Mouse (Mus musculus) limb, embryonic 14.5 days (tissue): ENCODE results near the gene Chst11. TPM values are rescaled to one million over a fixed set of nuclear protein-coding genes. Genes with fewer than 3 reads are reported as not detected.

Experiments
- ATAC-seq: fragments of 200-750 bp; cut with Nextera tagmentation; 2 replicates; pipeline ENCODE4 v1.8.0; 2017; ENCODE audit warnings: low read depth, moderate number of reproducible peaks, moderate TSS enrichment; ENCODE audit not compliant: low FRiP score
- DNase-seq: peaks from one replicate; pipeline ENCODE4 v3.0.0-alpha.2; 2015; ENCODE audit warnings: low spot score
- H3K27ac ChIP-seq: fragments of 300-500 bp; sonication (generic); replicated peaks from 2 replicates; pipeline ENCODE4 v1.5.1; 2014; ENCODE audit warnings: low read depth, mild to moderate bottlenecking, low read length, moderate library complexity, mixed read lengths
- H3K27me3 ChIP-seq: fragments of 300-500 bp; sonication (generic); 2 replicates; pipeline ENCODE4 v1.6.1; 2014; ENCODE audit warnings: low read length, mixed read lengths; ENCODE audit not compliant: control insufficient read depth, insufficient read depth
- H3K36me3 ChIP-seq: fragments of 300-500 bp; sonication (generic); 2 replicates; pipeline ENCODE4 v1.6.1; 2014; ENCODE audit warnings: mild to moderate bottlenecking, low read length, moderate library complexity, mixed read lengths; ENCODE audit not compliant: control insufficient read depth, insufficient read depth
- H3K4me1 ChIP-seq: fragments of 300-500 bp; sonication (generic); 2 replicates; pipeline ENCODE4 v1.6.1; 2014; ENCODE audit warnings: antibody characterized with exemption, low read length, mixed read lengths; ENCODE audit not compliant: control insufficient read depth, insufficient read depth
- H3K4me2 ChIP-seq: fragments of 300-500 bp; sonication (generic); replicated peaks from 2 replicates; pipeline ENCODE4 v1.6.1; 2014; ENCODE audit warnings: low read depth, mild to moderate bottlenecking, low read length, moderate library complexity; ENCODE audit not compliant: severe bottlenecking
- H3K4me3 ChIP-seq: fragments of 300-500 bp; sonication (generic); replicated peaks from 2 replicates; pipeline ENCODE4 v1.5.1; 2014; ENCODE audit warnings: low read length
- H3K9ac ChIP-seq: fragments of 300-500 bp; sonication (generic); 2 replicates; pipeline ENCODE4 v1.6.1; 2014; ENCODE audit warnings: mild to moderate bottlenecking, low read depth, low read length, moderate library complexity; ENCODE audit not compliant: severe bottlenecking
- H3K9me3 ChIP-seq: fragments of 300-500 bp; sonication (generic); 2 replicates; pipeline ENCODE4 v1.6.1; 2016; ENCODE audit warnings: low read length; ENCODE audit not compliant: control insufficient read depth
- POLR2A ChIP-seq: fragments of 200-500 bp; IDR thresholded peaks from 2 replicates; pipeline ENCODE4 v1.8.0; 2012; ENCODE audit warnings: inconsistent platforms, mild to moderate bottlenecking, moderate library complexity, borderline replicate concordance; ENCODE audit not compliant: insufficient read depth, insufficient read length; ENCODE audit errors: extremely low read depth
- WGBS: fragments of 180-500 bp; shearing (Covaris S2); extraction: QIAGEN DNeasy Blood & Tissue Kit; methylation state at CpG from one replicate; pipeline ENCODE4 v1.1.7; 2014; 5-methylcytosine and 5-hydroxymethylcytosine counted together
- polyA plus RNA-seq, 2 experiments: library from polyadenylated mRNA; depleted of rRNA in 1 of 2; stranded (reverse) in 1 of 2; unstranded in 1 of 2; fragments of >200 nt; fragmentation: Nextera tagmentation in 1 of 2; extraction: Ambion mirVana in 1 of 2; gene quantifications; 2 replicates each; pipeline versions ENCODE4 v1.2.1 to v1.2.3; 2012 to 2014

Chst11 gene
- polyA plus RNA-seq, 2 experiments, result 5.2 to 27.6 TPM

DNA sequence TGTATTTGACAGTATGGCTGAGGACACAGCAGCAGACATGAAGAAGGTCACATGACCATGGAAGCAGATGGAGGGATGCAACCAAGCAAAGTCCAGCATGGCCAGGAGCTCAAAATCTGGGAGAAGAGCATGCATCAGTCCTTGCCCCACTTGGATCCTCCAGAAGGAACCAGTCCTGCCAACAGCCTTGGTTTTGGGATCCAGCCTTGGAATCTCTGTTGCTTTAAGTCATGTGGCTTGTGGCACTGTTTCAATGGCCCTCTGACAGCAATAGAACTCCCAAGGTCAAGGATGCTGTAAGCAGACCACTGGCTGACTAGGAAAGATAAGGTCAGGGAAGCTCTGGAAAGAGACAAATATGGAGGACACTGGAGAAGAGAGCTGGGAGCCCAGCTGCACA, 26.0 kb upstream of the Chst11 start:
- Histone ChIP-seq H3K4me3 (no peak overlapping the region), H3K27ac (no peak overlapping the region), H3K27me3 (no peaks in the 10 kb centered on the region), H3K36me3 (no peaks in the 10 kb centered on the region), H3K9me3 (no peaks in the 10 kb centered on the region), H3K4me1 (no peaks in the 10 kb centered on the region), H3K9ac (no peak overlapping the region), H3K4me2 (no peak overlapping the region)
- ATAC-seq (no peak), DNase-seq (no peak)
- TF ChIP-seq POLR2A, result no peak

DNA sequence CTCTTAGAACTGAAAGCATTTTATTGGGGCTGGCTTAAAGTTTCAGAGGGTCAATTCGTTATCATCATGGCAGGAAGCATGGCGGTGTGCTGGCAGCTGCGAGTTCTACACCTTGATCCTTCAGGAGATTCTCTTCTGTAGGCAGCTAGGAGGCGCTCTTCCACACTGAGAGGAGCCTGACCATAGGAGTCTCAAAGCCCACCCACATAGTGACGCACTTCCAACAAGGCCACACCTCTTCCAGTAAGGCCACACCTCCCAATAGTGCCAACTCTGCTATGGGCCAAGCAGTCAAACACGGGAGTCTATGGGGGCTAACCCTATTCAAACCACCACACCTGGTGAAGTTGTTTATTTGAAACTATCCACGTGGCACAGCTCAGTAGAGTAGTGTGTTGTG, 24.0 kb upstream of the Chst11 start:
- Histone ChIP-seq H3K27me3 (no peaks in the 10 kb centered on the region), H3K4me1 (no peaks in the 10 kb centered on the region), H3K36me3 (no peaks in the 10 kb centered on the region), H3K4me2 (no peak overlapping the region), H3K9me3 (no peaks in the 10 kb centered on the region), H3K4me3 (no peak overlapping the region), H3K9ac (no peak overlapping the region), H3K27ac (no peak overlapping the region)
- WGBS, result 44% methylated on average over 7 of the region's 7 CpGs
- DNase-seq (no peak), ATAC-seq (no peak)
- no peak for TF ChIP-seq POLR2A

DNA sequence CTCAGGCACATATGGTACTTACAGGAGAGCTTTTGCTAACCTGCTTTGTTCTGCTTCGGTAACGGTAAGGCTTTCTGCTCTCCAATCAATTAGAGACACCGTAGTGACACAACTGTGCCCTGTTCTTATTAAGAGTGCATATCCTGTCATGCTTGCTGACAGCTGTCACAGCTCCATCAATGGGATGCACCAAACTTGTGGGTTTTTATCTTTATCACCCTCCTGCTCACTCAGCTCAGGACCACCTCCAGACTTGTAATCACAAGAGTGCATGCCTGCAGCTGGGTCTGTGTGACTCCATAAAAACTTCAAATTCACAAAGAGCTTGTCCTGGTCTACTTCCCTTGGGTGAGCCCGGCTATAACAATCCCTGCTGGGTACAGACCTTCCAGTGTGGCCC, 23.3 kb upstream of the Chst11 start:
- no peaks in the 10 kb centered on the region for H3K27me3 ChIP-seq
- H3K4me1 ChIP-seq, result no peaks in the 10 kb centered on the region
- no peak for ATAC-seq
- no peak overlapping the region for H3K4me3 ChIP-seq
- H3K36me3 ChIP-seq, result no peaks in the 10 kb centered on the region
- WGBS, result 88% methylated on average over 4 of the region's 4 CpGs
- no peak for TF ChIP-seq POLR2A
- H3K9me3 ChIP-seq, result no peaks in the 10 kb centered on the region
- H3K27ac ChIP-seq, result no peak overlapping the region
- no peak overlapping the region for H3K9ac ChIP-seq
- no peak for DNase-seq
- H3K4me2 ChIP-seq, result no peak overlapping the region

DNA sequence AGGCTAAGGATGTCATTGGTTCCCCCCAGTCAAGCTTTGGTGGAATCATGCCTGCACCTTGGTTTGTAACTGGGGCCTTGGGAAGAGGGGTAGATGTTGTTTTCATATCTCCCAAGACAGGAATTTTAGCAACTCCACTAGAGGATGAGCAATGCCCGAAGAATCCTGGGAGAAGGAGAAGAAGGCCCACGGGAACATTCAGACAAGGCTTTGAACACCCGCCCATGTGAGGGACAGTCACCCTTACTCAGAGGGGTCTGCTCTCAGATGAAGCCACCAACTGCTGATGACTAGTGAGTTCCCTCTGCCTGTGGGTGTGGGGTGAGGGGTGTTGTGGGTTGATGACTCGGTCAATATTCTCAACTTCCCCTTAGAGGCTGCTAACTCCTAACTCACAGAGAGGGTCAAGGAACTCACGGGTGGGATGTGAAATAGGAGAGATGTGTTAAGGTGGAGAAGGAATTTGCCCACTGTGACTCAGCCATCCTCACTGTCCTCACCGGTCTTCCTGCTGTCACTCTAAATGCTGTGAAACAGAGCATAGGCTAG, 22.8 kb upstream of the Chst11 start:
- no peak overlapping the region for H3K4me2 ChIP-seq
- no peak overlapping the region for H3K27ac ChIP-seq
- no peaks in the 10 kb centered on the region for H3K4me1 ChIP-seq
- ATAC-seq, result no peak
- H3K36me3 ChIP-seq, result no peaks in the 10 kb centered on the region
- TF ChIP-seq POLR2A, result no peak
- no peaks in the 10 kb centered on the region for H3K9me3 ChIP-seq
- no peaks in the 10 kb centered on the region for H3K27me3 ChIP-seq
- DNase-seq, result no peak
- no peak overlapping the region for H3K9ac ChIP-seq
- H3K4me3 ChIP-seq, result no peak overlapping the region
- 89% methylated on average over 6 of the region's 6 CpGs for WGBS

DNA sequence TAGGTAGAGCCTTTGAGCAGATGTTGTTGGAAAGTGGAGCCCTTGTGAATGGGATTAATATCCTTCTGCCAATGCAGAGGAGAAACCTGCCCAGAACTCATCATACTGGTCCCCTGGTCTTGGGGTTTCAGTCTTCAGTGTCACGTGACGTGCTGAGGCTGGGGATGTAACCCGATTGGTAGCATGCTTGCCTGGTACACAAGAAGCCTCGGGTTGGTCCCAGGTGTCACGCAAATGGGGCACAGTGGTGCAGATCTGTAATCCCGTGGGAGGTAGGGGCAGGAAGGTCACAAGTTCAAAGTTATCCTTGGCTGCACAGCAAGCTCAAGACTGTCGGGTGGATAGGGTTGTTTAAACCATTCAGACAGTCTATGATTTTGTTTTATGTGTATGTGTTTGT, 20.8 kb upstream of the Chst11 start:
- H3K4me2 ChIP-seq, result no peak overlapping the region
- ATAC-seq, result no peak
- no peak for DNase-seq
- no peaks in the 10 kb centered on the region for H3K27me3 ChIP-seq
- H3K27ac ChIP-seq, result no peak overlapping the region
- no peak overlapping the region for H3K9ac ChIP-seq
- no peaks in the 10 kb centered on the region for H3K4me1 ChIP-seq
- H3K4me3 ChIP-seq, result no peak overlapping the region
- no peaks in the 10 kb centered on the region for H3K9me3 ChIP-seq
- H3K36me3 ChIP-seq, result no peaks in the 10 kb centered on the region
- WGBS, result 73% methylated on average over 7 of the region's 7 CpGs
- TF ChIP-seq POLR2A, result no peak

DNA sequence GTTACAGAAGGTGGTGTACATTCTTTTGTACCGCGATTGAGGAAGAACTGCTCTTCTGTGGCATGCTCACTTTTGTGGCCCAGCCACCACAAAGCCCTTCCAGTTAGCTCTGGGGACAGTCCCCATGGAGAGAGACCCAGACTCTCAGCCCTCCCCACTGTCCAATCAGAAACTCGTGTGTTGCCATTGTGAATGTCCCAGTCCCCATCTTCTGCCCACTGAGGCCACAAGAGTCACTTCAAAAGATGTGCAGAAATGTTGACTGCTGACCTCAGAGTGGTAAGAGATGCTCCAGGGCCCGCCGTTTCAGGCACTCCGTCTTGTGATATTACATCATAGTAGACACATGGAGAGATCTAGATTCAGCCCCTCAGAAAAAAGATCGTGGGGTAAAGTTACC, 18.6 kb upstream of the Chst11 start:
- ATAC-seq, result no peak
- no peak for DNase-seq
- Histone ChIP-seq H3K9me3 (no peaks in the 10 kb centered on the region), H3K4me3 (no peak overlapping the region), H3K27ac (no peak overlapping the region), H3K4me2 (no peak overlapping the region), H3K9ac (no peak overlapping the region), H3K36me3 (no peaks in the 10 kb centered on the region), H3K4me1 (no peaks in the 10 kb centered on the region), H3K27me3 (no peaks in the 10 kb centered on the region)
- no peak for TF ChIP-seq POLR2A
- 79% methylated on average over 7 of the region's 7 CpGs for WGBS
